Mouse (Mus musculus): ENCODE data around the gene Bok. TPM values are rescaled to one million over a fixed set of nuclear protein-coding genes. Genes with fewer than 3 reads are reported as not detected.

Bok gene
- polyA plus RNA-seq, 1 experiment from 2014 or later, result 8.7 TPM

DNA sequence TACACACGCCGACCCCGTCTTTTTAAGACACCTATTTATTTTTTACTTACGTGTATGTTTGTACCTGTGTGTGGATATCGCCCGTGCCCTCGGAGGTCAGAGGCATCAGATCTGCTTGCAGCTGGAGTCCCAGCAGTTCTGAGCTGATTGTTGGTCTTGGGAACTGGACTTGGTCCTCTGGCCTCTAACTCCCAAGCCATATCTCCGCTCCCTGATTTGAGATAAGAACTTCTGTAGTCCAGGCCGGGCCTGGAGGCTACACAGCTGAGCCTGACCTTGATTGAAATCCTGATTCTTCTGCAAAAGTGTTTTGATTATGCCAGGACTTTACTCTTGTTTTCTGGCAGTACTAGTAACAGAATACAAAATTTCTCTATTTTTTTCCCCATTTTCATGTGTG is 7.3 kb downstream of the Bok start:
- Histone ChIP-seq H3K4me3 (no peak overlapping the region), H3K36me3 (no peaks in the 10 kb centered on the region), H3K4me2 (no peak overlapping the region), H3K27me3 (replicated peaks) (peaks cover 7% of the 10 kb centered on the region), H3K27ac (no peak overlapping the region), H3K9ac (no peak overlapping the region), H3K9me3 (replicated peaks) (no peaks in the 10 kb centered on the region), H3K4me1 (0 out of 2 replicates have a peak, but pooled peaks cover 3% of the 10 kb centered on the region)
- WGBS (ENCODE audit: insufficient replicate concordance), result 72% methylated on average over 9 of the region's 9 CpGs
- ATAC-seq, result no peak

DNA sequence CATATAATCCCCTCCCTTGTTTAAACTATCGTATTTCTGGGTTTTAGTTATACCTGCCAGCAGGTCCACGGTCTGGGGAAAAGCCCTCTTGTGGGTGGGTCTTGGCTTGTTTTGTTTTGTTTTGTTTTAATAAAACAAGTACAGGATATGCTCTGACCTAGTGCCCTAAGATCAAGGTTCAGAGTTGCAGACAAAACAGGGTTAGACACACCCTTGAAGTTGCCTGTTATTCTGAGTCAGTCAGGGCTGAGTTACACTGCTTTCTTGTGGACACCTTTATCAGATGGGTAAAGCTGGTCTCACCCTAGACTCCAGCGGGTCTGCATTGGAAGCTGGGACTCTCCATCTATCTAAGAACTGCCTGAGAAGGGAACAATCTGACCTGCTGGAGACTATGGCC is 8.0 kb downstream of the Bok start:
- no peak overlapping the region for H3K4me3 ChIP-seq
- ATAC-seq, result no peak
- H3K9me3 ChIP-seq (replicated peaks), result no peaks in the 10 kb centered on the region
- no peaks in the 10 kb centered on the region for H3K36me3 ChIP-seq
- 80% methylated on average over 3 of the region's 3 CpGs for WGBS (ENCODE audit: insufficient replicate concordance)
- H3K4me1 ChIP-seq, result 0 out of 2 replicates have a peak, but pooled peaks cover 3% of the 10 kb centered on the region
- no peaks in the 10 kb centered on the region for H3K27me3 ChIP-seq (replicated peaks)
- no peak overlapping the region for H3K9ac ChIP-seq
- H3K4me2 ChIP-seq, result no peak overlapping the region
- no peak overlapping the region for H3K27ac ChIP-seq

DNA sequence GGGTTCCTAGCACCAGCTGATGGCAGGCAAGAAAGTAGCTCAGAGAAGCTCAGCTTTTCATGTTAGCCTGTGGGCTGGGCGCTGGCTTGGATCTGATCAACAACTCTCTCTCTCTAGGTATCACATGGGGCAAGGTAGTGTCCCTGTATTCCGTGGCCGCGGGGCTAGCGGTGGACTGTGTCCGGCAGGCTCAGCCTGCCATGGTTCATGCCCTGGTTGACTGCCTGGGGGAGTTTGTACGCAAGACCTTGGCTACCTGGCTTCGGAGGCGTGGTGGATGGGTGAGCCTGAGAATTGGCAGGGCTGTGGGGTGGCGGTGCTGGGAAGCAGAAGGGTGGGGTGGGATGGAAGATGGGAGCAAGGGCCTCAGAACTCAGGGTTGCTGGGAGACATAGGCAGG is 8.5 kb downstream of the Bok start:
- Histone ChIP-seq H3K9ac (no peak overlapping the region), H3K4me1 (0 out of 2 replicates have a peak, but pooled peaks cover 3% of the 10 kb centered on the region), H3K9me3 (replicated peaks) (no peaks in the 10 kb centered on the region), H3K4me3 (no peak overlapping the region), H3K27me3 (replicated peaks) (no peaks in the 10 kb centered on the region), H3K27ac (no peak overlapping the region), H3K36me3 (no peaks in the 10 kb centered on the region), H3K4me2 (no peak overlapping the region)
- ATAC-seq, result peak; percentile 27; the same call in 1 of the 2 replicates
- 81% methylated on average over 10 of the region's 10 CpGs for WGBS (ENCODE audit: insufficient replicate concordance)

DNA sequence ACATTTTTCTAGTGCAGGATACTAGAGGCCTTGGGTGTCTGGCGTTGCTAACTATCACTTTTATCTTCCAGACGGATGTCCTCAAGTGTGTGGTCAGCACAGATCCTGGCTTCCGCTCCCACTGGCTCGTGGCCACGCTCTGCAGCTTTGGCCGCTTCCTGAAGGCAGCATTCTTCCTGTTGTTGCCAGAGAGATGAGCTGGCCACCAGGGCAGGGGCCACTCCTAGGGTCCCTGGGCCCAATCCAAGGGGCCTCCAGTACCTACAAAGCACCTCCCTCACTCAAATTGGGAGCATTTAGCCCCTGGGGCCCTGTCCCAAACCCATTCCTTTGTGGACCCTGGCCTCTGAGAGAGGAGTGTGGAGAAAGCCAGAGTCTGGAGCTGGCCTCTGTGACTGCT is 9.5 kb downstream of the Bok start:
- Histone ChIP-seq H3K27me3 (replicated peaks) (no peaks in the 10 kb centered on the region), H3K9ac (no peak overlapping the region), H3K9me3 (replicated peaks) (no peaks in the 10 kb centered on the region), H3K36me3 (no peaks in the 10 kb centered on the region), H3K27ac (no peak overlapping the region), H3K4me2 (no peak overlapping the region), H3K4me1 (0 out of 2 replicates have a peak, but pooled peaks cover 3% of the 10 kb centered on the region), H3K4me3 (no peak overlapping the region)
- WGBS (ENCODE audit: insufficient replicate concordance), result 40% methylated on average over 6 of the region's 6 CpGs
- ATAC-seq, result no peak

DNA sequence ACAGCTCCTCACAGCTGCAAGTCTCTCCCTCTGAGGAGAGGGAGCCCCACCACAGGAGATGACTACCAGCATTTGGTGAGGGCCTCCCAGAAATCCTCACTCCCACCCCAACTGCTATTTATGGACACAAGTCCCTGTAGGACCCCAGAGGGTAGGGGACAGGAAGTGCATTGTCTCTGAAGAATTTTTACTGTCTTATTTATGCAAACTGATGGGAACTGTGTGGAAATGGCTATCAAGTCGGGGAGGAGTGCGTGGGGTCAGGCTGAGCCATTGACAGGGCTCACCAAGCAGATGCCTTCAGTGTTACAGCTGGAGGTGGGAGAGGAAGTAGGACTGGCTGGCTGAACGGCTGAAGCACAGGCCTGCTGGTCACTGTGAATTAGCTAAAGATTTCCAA is 11.9 kb downstream of the Bok start:
- Histone ChIP-seq H3K4me2 (no peak overlapping the region), H3K9ac (no peak overlapping the region), H3K4me1 (0 out of 2 replicates have a peak, but pooled peaks cover 3% of the 10 kb centered on the region), H3K27me3 (replicated peaks) (no peaks in the 10 kb centered on the region), H3K36me3 (no peaks in the 10 kb centered on the region), H3K4me3 (no peak overlapping the region), H3K27ac (peak overlapping the region; percentile 43; the same call in 1 of the 2 replicates), H3K9me3 (replicated peaks) (no peaks in the 10 kb centered on the region)
- WGBS (ENCODE audit: insufficient replicate concordance), result 28% methylated on average over 3 of the region's 3 CpGs
- ATAC-seq, result no peak

DNA sequence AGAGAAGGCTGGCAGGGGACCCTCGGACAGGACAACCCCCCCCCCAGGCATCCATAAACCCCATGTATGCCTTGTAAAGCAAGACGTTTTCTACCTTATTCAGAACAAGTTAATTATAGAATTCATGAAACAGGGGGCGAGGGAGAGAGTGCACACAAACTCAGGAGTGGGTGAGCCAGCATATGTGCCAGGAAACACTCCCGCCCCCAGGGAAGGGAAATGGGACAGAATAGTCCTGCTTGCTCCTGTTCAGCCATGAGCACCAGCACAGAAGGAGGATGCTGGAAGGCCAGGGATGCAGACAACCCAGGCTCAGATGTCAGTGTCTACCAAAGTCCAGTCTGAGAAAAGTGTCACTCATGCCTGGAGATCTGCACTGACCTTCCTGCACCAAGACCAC is 13.7 kb downstream of the Bok start:
- Histone ChIP-seq H3K4me3 (no peak overlapping the region), H3K27ac (no peak overlapping the region), H3K36me3 (peaks cover 8% of the 10 kb centered on the region), H3K4me2 (no peak overlapping the region), H3K4me1 (no peaks in the 10 kb centered on the region), H3K9ac (no peak overlapping the region), H3K27me3 (replicated peaks) (no peaks in the 10 kb centered on the region), H3K9me3 (replicated peaks) (no peaks in the 10 kb centered on the region)
- no peak for ATAC-seq
- WGBS (ENCODE audit: insufficient replicate concordance), result 70% methylated on average over 4 of the region's 4 CpGs

DNA sequence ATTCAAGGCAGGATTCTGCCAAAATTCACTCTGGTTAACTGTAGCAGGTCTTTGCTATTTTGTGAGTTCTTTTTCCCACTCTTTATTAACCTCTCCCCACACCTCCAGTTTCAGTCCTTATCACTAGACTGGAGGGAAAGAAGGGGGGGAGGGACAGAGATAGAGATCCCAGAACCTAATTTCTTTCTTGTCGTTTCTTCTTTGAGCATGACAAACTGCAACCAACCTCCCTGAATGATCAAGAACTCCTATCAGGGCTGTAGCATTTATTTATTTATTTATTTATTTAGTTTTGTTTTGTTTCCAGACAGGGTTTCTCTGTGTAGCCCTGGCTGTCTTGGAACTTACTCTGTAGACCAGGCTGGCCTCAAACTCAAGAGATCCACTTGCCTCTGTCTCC is 16.6 kb downstream of the Bok start:
- ATAC-seq, result no peak
- Histone ChIP-seq H3K9ac (no peak overlapping the region), H3K27ac (no peak overlapping the region)

DNA sequence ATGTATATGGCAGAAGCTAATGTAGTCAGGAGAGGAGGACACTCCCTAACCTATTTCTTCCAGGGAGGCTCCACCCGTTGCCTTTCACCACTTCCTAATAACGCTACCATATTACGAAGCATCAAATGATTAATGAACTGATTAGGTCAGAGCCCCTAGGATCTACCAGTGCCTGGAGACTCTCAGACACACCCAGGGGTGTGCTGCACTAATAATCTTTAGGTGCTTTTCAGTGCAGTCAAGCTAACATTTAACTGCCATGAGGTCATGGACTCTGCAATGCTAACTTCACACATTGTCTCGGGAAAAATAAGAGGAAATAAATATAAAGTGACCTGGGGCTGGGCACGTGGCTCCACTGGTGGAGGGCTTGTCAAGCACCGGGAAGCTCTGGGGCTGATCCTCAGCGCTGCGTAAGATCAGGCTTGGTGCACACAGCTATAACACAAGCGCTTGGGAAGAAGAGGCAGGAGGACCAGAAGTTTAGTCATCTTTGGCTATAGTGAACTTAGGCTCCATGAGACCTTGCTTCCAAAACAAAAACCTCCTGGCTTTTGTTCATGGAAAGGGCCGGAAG is 18.1 kb downstream of the Bok start:
- Histone ChIP-seq H3K9ac (no peak overlapping the region), H3K27me3 (replicated peaks) (no peaks in the 10 kb centered on the region), H3K36me3 (peaks cover 20% of the 10 kb centered on the region), H3K9me3 (replicated peaks) (no peaks in the 10 kb centered on the region), H3K4me1 (no peaks in the 10 kb centered on the region), H3K4me2 (no peak overlapping the region), H3K4me3 (no peak overlapping the region), H3K27ac (no peak overlapping the region)
- ATAC-seq, result no peak
- 81% methylated on average over 10 of the region's 10 CpGs for WGBS (ENCODE audit: insufficient replicate concordance)

More for the DNA sequence above, 16.6 kb downstream of the Bok start:
- Histone ChIP-seq H3K4me3 (no peak overlapping the region), H3K27me3 (replicated peaks) (no peaks in the 10 kb centered on the region), H3K4me1 (no peaks in the 10 kb centered on the region), H3K4me2 (no peak overlapping the region), H3K36me3 (peaks cover 20% of the 10 kb centered on the region), H3K9me3 (replicated peaks) (no peaks in the 10 kb centered on the region)
- WGBS (ENCODE audit: insufficient replicate concordance), result 38% methylated on average over 1 of the region's 1 CpGs

DNA sequence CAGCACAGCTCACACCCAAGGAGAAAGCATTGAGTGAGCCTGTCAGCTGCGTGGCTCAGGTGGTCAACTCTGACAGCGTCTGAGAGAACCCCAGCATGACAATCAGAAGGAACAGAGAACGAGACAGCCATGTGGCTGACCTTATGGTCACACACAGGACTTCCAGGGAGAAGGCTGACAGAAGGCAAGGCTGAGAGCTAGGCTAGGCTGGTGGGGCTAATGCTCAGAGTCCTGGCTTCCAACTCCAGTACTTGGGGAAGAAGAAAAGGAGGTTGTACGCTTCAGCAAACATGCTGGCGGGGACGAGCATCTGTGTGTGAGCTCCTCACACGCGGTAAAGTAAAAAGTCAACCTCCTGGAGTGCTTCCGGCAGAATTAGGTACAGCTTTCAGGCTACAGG is 18.9 kb downstream of the Bok start:
- Histone ChIP-seq H3K9me3 (replicated peaks) (no peaks in the 10 kb centered on the region), H3K4me3 (no peak overlapping the region), H3K36me3 (peaks cover 20% of the 10 kb centered on the region), H3K27ac (no peak overlapping the region), H3K9ac (no peak overlapping the region), H3K4me2 (no peak overlapping the region), H3K4me1 (no peaks in the 10 kb centered on the region), H3K27me3 (replicated peaks) (no peaks in the 10 kb centered on the region)
- ATAC-seq, result no peak
- WGBS (ENCODE audit: insufficient replicate concordance), result 78% methylated on average over 9 of the region's 9 CpGs

DNA sequence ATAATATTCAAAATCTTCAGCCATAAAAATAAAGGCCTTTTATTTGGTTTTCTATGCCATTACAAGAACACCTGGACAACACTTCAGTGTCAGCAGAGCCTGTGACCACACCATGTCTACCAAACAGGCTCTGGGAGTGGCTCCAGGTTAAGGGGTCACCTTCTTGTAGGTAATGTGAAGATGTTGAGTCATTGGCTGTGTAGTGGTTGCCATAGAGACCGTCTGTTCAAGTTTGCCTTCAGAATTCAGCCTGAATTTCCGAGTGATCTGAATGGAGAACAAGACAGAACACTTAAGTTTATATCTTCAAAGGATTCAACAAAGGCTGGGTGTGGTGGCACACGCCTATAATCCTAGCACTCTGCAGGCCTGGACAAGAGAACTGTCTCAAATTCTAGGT is 19.9 kb downstream of the Bok start:
- no peak for ATAC-seq

DNA sequence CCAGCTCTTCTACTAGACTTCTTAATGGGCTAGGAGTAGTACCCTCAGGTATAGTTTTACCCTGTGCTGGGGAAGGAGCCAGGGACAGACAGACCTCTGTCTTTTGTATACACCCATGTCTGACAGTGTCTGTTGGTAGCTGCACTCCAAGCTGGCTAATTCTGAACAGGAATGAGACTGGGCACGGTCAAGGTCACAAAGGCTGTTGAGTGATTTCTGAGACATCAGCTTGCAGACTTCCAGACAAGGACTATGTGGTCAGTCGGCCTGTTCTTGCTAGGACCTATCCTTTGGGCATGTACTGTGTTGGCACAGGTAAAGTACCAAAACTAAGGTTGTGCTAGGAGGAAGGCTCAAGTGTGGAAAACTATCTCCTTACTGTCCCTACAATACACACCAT is 30.7 kb downstream of the Bok start:
- no peaks in the 10 kb centered on the region for H3K4me1 ChIP-seq
- ATAC-seq, result no peak
- 73% methylated on average over 2 of the region's 2 CpGs for WGBS (ENCODE audit: insufficient replicate concordance)
- H3K4me3 ChIP-seq, result no peak overlapping the region
- no peaks in the 10 kb centered on the region for H3K27me3 ChIP-seq (replicated peaks)
- no peak overlapping the region for H3K9ac ChIP-seq
- H3K4me2 ChIP-seq, result no peak overlapping the region
- no peak overlapping the region for H3K27ac ChIP-seq
- H3K9me3 ChIP-seq (replicated peaks), result no peaks in the 10 kb centered on the region
- peaks cover 35% of the 10 kb centered on the region for H3K36me3 ChIP-seq

More for the DNA sequence above, 19.9 kb downstream of the Bok start:
- WGBS (ENCODE audit: insufficient replicate concordance), result 61% methylated on average over 3 of the region's 3 CpGs
- H3K4me3 ChIP-seq, result no peak overlapping the region
- no peak overlapping the region for H3K27ac ChIP-seq
- H3K9me3 ChIP-seq (replicated peaks), result no peaks in the 10 kb centered on the region
- H3K4me2 ChIP-seq, result no peak overlapping the region
- H3K27me3 ChIP-seq (replicated peaks), result no peaks in the 10 kb centered on the region
- no peak overlapping the region for H3K9ac ChIP-seq
- no peaks in the 10 kb centered on the region for H3K4me1 ChIP-seq
- H3K36me3 ChIP-seq, result peaks cover 20% of the 10 kb centered on the region

DNA sequence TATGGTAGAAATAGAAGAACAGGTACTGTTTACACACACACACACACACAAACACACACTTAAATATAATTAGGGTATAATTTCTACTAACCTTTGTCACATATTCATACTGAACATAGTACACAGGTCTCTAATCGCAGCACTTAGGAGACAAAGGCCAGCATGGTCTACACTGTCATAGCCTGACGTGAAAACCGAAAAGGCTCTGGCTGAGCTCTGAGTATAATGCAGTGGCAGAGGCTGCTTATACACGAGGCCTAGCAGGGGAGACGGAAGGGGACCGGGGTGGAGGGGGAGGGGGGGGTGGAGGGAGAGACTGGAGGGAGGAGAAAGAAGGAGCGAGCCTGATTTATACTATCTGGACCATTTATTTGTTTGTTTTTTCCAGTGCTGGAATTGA is 36.1 kb downstream of the Bok start:
- Histone ChIP-seq H3K9me3 (replicated peaks) (no peaks in the 10 kb centered on the region), H3K27me3 (replicated peaks) (no peaks in the 10 kb centered on the region), H3K36me3 (peaks cover 29% of the 10 kb centered on the region), H3K4me1 (no peaks in the 10 kb centered on the region), H3K4me3 (no peak overlapping the region), H3K27ac (no peak overlapping the region), H3K9ac (no peak overlapping the region), H3K4me2 (no peak overlapping the region)
- ATAC-seq, result no peak
- 74% methylated on average over 7 of the region's 7 CpGs for WGBS (ENCODE audit: insufficient replicate concordance)

DNA sequence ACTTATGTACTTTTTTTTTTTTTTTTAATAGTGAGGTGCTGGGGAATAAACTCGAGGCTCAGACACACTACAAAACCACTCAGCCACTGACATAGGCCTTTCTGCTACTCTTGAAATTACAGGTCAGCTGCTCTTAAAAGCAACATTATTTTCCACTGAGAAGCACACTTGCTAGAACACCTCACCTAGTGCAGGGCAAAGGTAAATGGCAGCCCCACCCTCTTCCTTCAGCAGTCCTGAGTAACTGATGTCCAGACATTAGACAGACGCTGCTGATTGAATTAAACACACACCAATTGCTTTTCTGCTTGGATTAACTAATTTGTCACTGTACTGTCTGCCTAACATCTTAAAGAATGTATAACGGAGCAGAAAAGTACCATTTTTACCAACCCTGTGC is 39.2 kb downstream of the Bok start:
- Histone ChIP-seq H3K4me3 (no peak overlapping the region), H3K27me3 (replicated peaks) (no peaks in the 10 kb centered on the region), H3K4me2 (no peak overlapping the region), H3K9ac (no peak overlapping the region), H3K9me3 (replicated peaks) (no peaks in the 10 kb centered on the region), H3K27ac (no peak overlapping the region), H3K4me1 (no peaks in the 10 kb centered on the region), H3K36me3 (peaks cover 24% of the 10 kb centered on the region)
- ATAC-seq, result no peak
- WGBS (ENCODE audit: insufficient replicate concordance), result 76% methylated on average over 3 of the region's 3 CpGs
